Mouse (Mus musculus): ENCODE results near the gene Ipo11. TPM values are rescaled to one million over a fixed set of nuclear protein-coding genes. Genes with fewer than 3 reads are reported as not detected.

The Ipo11 gene
- polyA plus RNA-seq, 1 experiment from 2014 or later: 83.6 TPM

DNA sequence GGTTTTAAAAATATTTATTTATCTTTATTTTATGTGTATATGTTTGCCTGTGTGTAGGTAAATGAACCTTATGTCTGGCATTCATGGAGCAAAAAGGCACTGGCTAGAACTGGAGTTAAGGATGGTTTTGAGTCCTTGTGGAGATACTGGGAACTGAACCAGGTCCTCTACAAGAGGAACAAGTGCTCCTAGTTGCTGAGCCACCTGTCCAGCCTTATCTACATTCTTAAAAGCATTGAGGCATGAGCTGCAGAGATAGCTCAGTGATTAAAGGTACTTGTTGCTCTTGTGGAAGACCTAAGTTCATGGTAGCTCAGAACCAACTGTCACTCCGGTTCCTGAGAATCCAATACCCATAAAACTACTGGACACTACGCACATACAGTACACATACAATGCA lies 49.4 kb downstream of the Ipo11 start:
- Histone ChIP-seq H3K27ac (replicated peaks) (no peak overlapping the region), H3K9me3 (no peaks in the 10 kb centered on the region), H3K4me3 (no peak overlapping the region), H3K4me1 (no peaks in the 10 kb centered on the region), H3K36me3 (replicated peaks) (peaks cover 53% of the 10 kb centered on the region), H3K27me3 (replicated peaks; ENCODE audit: low read depth, poor library complexity, severe bottlenecking) (no peaks in the 10 kb centered on the region)
- WGBS: 95% methylated on average over 2 of the region's 2 CpGs
- no peak for DNase-seq (ENCODE audit: low spot score)

DNA sequence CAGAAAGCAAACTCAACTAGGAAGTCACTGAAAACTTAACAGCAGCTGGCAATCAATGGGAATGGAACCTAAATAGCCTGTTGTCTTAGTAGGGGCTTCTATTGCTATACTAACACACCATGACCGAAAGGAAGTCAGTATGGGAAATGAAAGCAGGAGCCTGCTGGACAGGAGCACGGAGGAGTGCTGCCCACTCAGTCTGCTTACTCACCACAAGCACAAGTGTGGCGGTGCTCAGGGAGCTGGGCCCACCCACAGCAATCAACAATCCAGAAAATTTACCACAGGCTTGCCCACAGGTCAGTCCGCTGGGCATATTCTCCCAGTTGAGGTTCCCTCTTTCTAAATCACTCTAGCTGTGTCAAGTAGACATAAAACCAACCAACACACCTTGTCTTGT lies 52.5 kb downstream of the Ipo11 start:
- no peak for DNase-seq (ENCODE audit: low spot score)
- Histone ChIP-seq H3K9me3 (no peaks in the 10 kb centered on the region), H3K27me3 (replicated peaks; ENCODE audit: low read depth, poor library complexity, severe bottlenecking) (no peaks in the 10 kb centered on the region), H3K27ac (replicated peaks) (no peak overlapping the region), H3K4me3 (no peak overlapping the region), H3K4me1 (no peaks in the 10 kb centered on the region), H3K36me3 (replicated peaks) (peaks cover 57% of the 10 kb centered on the region)
- WGBS: 88% methylated on average over 4 of the region's 4 CpGs

GRCm38 (mm10) chr13:106876278-106876677 lies 60.5 kb downstream of the Ipo11 start:
- no peaks in the 10 kb centered on the region for H3K4me1 ChIP-seq
- no peaks in the 10 kb centered on the region for H3K9me3 ChIP-seq
- peaks cover 72% of the 10 kb centered on the region for H3K36me3 ChIP-seq (replicated peaks)
- no peak for DNase-seq (ENCODE audit: low spot score)
- no peaks in the 10 kb centered on the region for H3K27me3 ChIP-seq (replicated peaks; ENCODE audit: low read depth, poor library complexity, severe bottlenecking)
- H3K27ac ChIP-seq (replicated peaks): no peak overlapping the region
- no peak overlapping the region for H3K4me3 ChIP-seq
- 95% methylated on average over 1 of the region's 1 CpGs for WGBS

- Histone ChIP-seq H3K36me3 (replicated peaks) (peaks cover 68% of the 10 kb centered on the region), H3K27me3 (replicated peaks; ENCODE audit: low read depth, poor library complexity, severe bottlenecking) (no peaks in the 10 kb centered on the region), H3K4me1 (no peaks in the 10 kb centered on the region), H3K4me3 (no peak overlapping the region), H3K9me3 (no peaks in the 10 kb centered on the region), H3K27ac (replicated peaks) (no peak overlapping the region)
- DNase-seq (ENCODE audit: low spot score): no peak
- WGBS: 80% methylated on average over 2 of the region's 2 CpGs
Measured at GRCm38 (mm10) chr13:106865547-106865946, 71.2 kb downstream of the Ipo11 start.

DNA sequence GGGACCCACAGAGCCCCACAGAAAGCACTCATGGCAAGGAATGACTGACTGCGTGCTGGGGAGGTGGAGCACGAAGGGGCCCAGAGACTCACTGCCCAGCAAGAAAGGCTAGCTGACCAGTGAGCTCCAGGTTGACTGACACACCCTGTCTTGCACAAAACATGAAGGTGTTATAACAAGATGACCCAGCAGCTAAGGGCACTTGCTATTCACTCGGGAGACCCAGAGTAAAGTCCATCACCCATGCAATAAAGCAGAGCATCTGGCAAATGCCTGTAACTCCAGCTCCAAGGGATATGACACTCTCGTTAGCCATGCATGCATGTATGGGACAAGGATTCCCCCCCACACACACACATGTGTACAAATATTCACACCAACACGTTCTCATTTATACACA lies 78.0 kb downstream of the Ipo11 start:
- DNase-seq (ENCODE audit: low spot score): no peak
- 89% methylated on average over 5 of the region's 5 CpGs for WGBS
- Histone ChIP-seq H3K4me1 (no peaks in the 10 kb centered on the region), H3K27me3 (replicated peaks; ENCODE audit: low read depth, poor library complexity, severe bottlenecking) (no peaks in the 10 kb centered on the region), H3K36me3 (replicated peaks) (peaks cover 61% of the 10 kb centered on the region), H3K4me3 (no peak overlapping the region), H3K27ac (replicated peaks) (no peak overlapping the region), H3K9me3 (no peaks in the 10 kb centered on the region)

GRCm38 (mm10) chr13:106856556-106856955 lies 80.2 kb downstream of the Ipo11 start:
- H3K4me1 ChIP-seq: no peaks in the 10 kb centered on the region
- no peaks in the 10 kb centered on the region for H3K9me3 ChIP-seq
- H3K27me3 ChIP-seq (replicated peaks; ENCODE audit: low read depth, poor library complexity, severe bottlenecking): no peaks in the 10 kb centered on the region
- no peak overlapping the region for H3K4me3 ChIP-seq
- no peak overlapping the region for H3K27ac ChIP-seq (replicated peaks)
- WGBS: 91% methylated on average over 3 of the region's 3 CpGs
- peaks cover 52% of the 10 kb centered on the region for H3K36me3 ChIP-seq (replicated peaks)
- DNase-seq (ENCODE audit: low spot score): no peak

DNA sequence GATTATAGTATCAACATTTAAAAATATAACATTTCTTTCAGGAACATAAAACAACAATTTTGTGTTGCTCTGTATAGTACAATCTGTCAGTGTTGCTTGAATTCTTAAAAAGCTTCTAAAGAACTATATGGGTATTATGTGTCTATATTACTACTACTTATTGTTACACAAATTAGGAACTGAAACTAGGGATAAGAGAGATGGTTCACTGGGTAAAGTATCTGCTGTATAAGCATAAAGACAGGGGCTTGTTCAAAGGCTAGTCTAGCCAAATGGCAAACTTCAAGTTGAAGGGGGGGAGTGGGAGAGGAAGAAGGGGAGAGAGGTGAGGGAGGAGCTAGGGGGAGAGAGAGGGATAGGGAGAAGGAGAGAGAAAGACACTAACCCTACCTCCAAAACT lies 89.2 kb downstream of the Ipo11 start:
- Histone ChIP-seq H3K27me3 (replicated peaks; ENCODE audit: low read depth, poor library complexity, severe bottlenecking) (no peaks in the 10 kb centered on the region), H3K4me3 (no peak overlapping the region), H3K9me3 (no peaks in the 10 kb centered on the region), H3K27ac (replicated peaks) (no peak overlapping the region), H3K36me3 (replicated peaks) (peaks cover 36% of the 10 kb centered on the region), H3K4me1 (no peaks in the 10 kb centered on the region)
- DNase-seq (ENCODE audit: low spot score): no peak

DNA sequence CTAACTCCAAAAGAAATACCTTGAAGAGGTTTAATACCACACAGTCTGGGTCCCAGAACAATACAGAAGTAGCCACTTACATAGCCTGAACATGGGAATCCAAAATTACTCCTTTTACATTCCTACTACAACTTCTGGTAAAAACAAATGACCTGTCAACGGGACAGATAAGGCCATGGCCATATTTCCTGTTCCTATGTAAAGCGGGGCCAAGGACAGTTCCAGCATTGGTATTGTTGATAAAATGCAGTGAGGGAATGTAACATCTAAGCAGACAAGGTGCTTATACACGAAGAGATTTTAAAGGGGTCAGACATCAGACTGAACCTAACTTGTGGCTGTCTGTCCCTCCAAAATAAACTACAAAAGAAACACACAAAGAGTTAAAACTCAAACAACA lies 91.8 kb downstream of the Ipo11 start:
- H3K27ac ChIP-seq (replicated peaks): no peak overlapping the region
- WGBS: 87% methylated on average over 3 of the region's 3 CpGs
- no peak for DNase-seq (ENCODE audit: low spot score)
- H3K4me3 ChIP-seq: no peak overlapping the region
- no peaks in the 10 kb centered on the region for H3K27me3 ChIP-seq (replicated peaks; ENCODE audit: low read depth, poor library complexity, severe bottlenecking)
- H3K9me3 ChIP-seq: no peaks in the 10 kb centered on the region
- peaks cover 56% of the 10 kb centered on the region for H3K36me3 ChIP-seq (replicated peaks)
- H3K4me1 ChIP-seq: no peaks in the 10 kb centered on the region

GRCm38 (mm10) chr13:106842542-106842941 lies 94.2 kb downstream of the Ipo11 start:
- Histone ChIP-seq H3K4me3 (no peak overlapping the region), H3K27ac (replicated peaks) (no peak overlapping the region), H3K27me3 (replicated peaks; ENCODE audit: low read depth, poor library complexity, severe bottlenecking) (no peaks in the 10 kb centered on the region), H3K4me1 (no peaks in the 10 kb centered on the region), H3K9me3 (no peaks in the 10 kb centered on the region), H3K36me3 (replicated peaks) (peaks cover 65% of the 10 kb centered on the region)
- WGBS: 89% methylated on average over 4 of the region's 4 CpGs
- no peak for DNase-seq (ENCODE audit: low spot score)

DNA sequence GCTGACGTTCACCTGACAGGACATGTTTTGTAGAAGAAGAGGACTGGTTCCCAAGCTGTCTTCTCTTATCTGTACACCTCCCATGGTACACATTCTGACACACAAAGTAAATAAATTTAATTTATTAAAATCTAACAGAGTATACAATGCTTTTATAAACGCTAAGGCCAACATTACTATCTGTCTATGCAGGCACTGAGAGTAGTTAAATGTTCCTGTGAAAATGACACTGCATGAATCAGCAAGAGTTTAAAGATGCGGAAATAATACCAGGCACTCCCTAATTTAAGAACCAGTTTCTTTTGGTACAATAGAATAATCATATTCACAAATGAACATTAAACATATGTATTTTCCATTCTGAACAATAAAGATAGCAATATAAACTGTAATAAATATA lies 98.0 kb downstream of the Ipo11 start:
- H3K27ac ChIP-seq (replicated peaks): no peak overlapping the region
- WGBS: 95% methylated on average over 3 of the region's 3 CpGs
- H3K4me3 ChIP-seq: no peak overlapping the region
- H3K36me3 ChIP-seq (replicated peaks): peaks cover 51% of the 10 kb centered on the region
- no peaks in the 10 kb centered on the region for H3K9me3 ChIP-seq
- no peak for DNase-seq (ENCODE audit: low spot score)
- H3K27me3 ChIP-seq (replicated peaks; ENCODE audit: low read depth, poor library complexity, severe bottlenecking): no peaks in the 10 kb centered on the region
- H3K4me1 ChIP-seq: no peaks in the 10 kb centered on the region

- peaks cover 45% of the 10 kb centered on the region for H3K36me3 ChIP-seq (replicated peaks)
- no peak overlapping the region for H3K27ac ChIP-seq (replicated peaks)
- no peaks in the 10 kb centered on the region for H3K27me3 ChIP-seq (replicated peaks; ENCODE audit: low read depth, poor library complexity, severe bottlenecking)
- H3K4me3 ChIP-seq: no peak overlapping the region
- H3K4me1 ChIP-seq: no peaks in the 10 kb centered on the region
- 90% methylated on average over 5 of the region's 5 CpGs for WGBS
- no peak for DNase-seq (ENCODE audit: low spot score)
- H3K9me3 ChIP-seq: no peaks in the 10 kb centered on the region
Measured at GRCm38 (mm10) chr13:106836527-106836879, 100.3 kb downstream of the Ipo11 start.

DNA sequence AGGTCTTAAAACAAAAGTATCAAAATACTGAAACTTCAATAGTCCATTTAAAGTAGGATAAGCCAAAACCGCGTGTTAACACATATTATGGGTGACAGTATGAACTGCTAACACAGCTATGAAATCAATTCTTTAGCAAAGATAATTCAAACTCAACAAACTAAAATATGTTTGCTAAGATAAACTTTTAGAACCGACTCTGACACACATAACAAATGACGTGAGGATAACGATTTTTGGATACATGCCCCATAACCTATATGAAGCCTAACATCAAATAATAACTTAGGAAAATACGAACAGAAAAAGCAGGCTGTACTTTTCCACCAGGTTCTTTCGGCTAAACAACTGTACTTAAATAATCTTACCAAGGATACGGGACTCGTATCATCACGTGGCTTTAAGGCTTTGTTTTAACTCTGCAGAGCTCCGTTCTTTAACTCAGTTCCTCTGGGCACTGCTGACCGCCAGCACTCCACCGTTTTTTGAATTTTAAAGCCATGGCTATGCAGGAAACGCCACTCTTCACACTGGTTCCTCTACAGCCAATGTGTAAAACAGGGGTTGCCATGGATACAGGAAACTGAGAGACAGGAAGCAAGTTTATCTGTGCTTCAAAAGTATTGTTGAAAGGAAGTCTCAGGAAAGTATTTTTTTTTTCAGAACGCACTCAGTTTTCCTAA lies 100.8 kb downstream of the Ipo11 start:
- no peaks in the 10 kb centered on the region for H3K27me3 ChIP-seq (replicated peaks; ENCODE audit: low read depth, poor library complexity, severe bottlenecking)
- DNase-seq (ENCODE audit: low spot score): no peak
- no peaks in the 10 kb centered on the region for H3K4me1 ChIP-seq
- H3K9me3 ChIP-seq: no peaks in the 10 kb centered on the region
- peaks cover 43% of the 10 kb centered on the region for H3K36me3 ChIP-seq (replicated peaks)
- no peak overlapping the region for H3K27ac ChIP-seq (replicated peaks)
- H3K4me3 ChIP-seq: no peak overlapping the region
- 78% methylated on average over 15 of the region's 15 CpGs for WGBS

GRCm38 (mm10) chr13:106830029-106830428 lies 106.7 kb downstream of the Ipo11 start:
- Histone ChIP-seq H3K27me3 (replicated peaks; ENCODE audit: low read depth, poor library complexity, severe bottlenecking) (no peaks in the 10 kb centered on the region), H3K27ac (replicated peaks) (no peak overlapping the region), H3K9me3 (no peaks in the 10 kb centered on the region), H3K36me3 (replicated peaks) (peaks cover 32% of the 10 kb centered on the region), H3K4me3 (no peak overlapping the region), H3K4me1 (peaks cover 10% of the 10 kb centered on the region)
- no peak for DNase-seq (ENCODE audit: low spot score)
- 35% methylated on average over 6 of the region's 6 CpGs for WGBS
